Mouse (Mus musculus): Measurements from ENCODE around the gene Dgkz. TPM values are rescaled to one million over a fixed set of nuclear protein-coding genes. Genes with fewer than 3 reads are reported as not detected.

Dgkz gene
- total RNA-seq, 2 experiments from 2014 or later: 8.7 to 54.1 TPM

DNA sequence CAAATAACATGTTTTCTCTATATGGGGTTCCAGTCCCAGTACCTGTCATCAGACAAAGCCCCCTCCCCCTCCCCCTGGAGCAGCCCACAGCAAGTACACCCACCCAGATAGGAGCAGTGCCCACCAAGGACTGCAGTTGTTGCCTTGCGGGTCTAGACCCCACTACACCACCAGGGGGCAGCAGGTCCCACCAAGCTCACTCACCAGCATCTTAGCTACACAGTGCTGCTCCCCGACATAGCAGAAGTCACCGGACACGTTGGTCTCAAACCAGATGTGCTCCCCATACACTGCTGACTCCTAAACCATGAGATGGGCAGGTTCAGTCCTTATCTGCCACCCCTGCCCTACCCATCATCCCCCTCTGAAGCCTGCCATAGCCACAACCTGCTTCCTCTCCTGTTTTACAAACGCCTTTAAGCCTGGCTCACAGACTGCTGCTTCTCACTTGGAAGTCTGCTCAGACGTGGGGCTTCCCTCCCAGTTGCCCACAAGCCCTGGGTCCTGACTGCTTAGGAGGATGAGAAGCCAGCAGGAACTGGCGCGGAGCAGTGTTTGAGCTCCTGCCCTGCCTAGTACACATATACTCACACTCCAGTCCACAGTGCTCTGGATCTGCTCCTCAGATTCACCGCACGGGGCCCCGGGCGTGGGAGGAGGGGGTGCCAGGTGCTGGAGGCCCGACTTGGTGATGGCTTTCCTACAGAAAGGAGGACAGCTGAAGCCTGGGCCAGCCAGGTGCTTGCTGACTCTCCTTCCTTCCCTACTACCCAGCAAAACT, 31.3 kb downstream of the Dgkz start:
- peak; percentile 41 for ATAC-seq (replicated peaks; ENCODE audit: low FRiP score, poor library complexity, severe bottlenecking)

DNA sequence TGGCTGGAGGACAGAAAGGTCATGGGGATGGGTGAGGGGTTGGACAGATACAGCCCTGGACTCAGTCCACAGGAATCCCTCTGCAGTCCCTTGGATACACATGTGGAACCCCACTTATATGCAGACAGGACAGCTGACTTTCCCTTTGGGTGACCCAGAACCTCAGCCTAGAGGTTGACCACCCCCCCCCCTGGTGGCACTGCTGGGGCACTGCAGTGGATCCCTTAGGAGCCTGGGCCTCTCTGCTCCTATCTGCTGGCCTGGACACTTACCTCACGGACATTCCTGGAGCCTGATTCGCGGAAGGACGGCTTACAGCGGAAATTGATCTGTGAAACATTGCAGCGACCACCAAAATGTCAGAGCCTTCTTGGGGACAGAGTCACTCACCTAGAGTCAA, 33.3 kb downstream of the Dgkz start:
- ATAC-seq (replicated peaks; ENCODE audit: low FRiP score, poor library complexity, severe bottlenecking): no peak

DNA sequence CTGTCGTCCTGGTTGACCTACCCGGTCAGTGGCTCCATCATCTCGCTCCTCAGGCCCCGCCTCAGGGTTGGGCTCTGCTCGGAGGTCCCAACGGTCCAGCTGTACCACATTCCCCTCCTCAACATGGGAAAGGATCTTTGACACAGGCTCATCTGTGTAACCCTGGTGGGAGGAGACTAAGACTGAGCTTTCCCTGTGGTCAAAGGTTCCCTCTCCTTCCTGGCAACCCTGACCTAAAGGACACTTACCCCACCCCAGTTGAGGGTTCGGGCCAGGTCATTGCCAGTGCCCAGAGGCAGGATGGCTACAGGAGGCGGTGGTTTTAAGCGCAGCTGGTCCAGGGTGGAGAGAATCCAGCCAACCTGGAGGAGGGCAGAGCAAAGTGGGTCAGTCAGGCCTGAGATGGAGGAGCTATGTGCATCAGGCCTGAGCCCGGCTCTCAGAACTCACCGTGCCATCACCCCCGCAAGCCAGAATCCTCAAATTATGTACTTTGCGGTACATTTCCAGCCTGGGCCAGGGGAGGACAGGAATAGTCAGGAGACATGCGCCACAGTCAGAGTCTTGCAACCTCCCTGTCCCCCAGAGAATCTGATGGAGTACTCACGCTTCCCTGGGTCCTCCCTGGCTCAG, 36.2 kb downstream of the Dgkz start:
- ATAC-seq (replicated peaks; ENCODE audit: low FRiP score, poor library complexity, severe bottlenecking): no peak

DNA sequence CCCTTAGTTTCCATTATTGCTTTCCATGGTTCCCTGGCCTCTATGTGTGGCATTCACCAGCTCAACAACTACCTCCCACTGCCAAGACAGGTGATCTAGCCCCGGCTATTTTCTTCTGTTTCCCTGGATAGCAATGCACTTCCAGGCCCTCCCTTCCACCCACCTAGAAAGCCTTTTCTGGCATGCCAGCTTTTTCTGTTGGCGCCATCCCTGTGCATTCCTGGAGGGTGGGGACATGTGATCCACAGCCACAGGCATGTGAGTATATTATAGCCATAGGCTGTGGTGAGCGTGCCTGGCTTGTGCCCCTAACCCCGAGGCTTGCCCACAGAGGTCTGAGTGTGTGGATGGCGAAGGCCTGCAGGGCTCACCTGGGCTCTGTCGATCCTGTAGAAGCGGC, 39.5 kb downstream of the Dgkz start:
- no peak for ATAC-seq (replicated peaks; ENCODE audit: low FRiP score, poor library complexity, severe bottlenecking)

DNA sequence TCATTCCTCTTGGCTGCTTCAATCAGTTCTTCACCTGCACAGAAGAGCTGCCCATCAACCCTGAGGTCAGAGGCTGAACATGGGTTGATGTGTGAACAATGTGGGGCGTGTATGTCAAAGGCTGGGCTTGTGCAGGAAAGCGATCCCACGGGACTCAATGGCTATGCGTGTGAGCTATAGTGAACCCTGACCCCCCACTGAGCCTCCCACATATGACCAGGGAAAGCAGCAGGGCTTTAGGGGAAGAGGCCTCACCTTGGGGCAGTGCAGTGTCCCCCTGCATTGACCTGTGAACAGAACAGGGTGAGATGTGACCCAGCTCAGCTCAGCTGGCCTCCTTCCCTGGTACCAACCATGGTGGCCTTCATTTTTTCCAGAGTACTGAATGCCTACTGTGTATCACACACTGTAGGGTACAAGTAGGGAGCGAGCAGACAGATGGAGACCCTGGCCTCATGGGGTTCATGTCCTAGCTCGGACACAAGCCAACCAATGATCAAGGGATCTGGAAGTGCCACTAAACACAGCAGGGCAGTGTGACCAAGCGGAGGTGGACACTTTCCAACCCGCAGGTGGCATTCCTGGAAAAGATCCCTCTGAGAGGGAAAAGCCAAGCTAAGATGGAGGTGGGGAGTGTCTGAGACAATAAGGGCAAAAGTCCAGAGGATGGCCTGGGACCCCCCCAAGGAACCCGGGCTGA, 40.7 kb downstream of the Dgkz start:
- no peak for ATAC-seq (replicated peaks; ENCODE audit: low FRiP score, poor library complexity, severe bottlenecking)

DNA sequence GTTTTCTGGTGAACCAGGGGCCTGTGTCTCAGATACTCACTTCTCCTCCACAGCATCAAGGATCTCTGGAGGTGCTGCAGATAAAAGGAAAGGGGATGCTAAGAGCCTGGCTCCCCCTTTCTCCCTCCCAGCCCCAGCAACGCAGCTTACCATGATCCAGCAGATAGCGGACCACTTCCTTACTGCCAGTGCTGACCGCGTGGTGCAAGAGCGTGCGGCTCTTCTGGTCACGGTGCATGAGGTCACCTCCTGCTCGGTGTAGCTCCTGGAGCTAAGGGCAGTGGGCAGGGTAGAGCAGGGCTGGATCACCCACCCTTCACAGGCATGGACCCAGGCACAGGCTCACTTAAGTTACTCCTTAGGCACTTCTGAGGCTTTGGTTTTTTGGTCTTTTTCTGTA, 41.6 kb downstream of the Dgkz start:
- ATAC-seq (replicated peaks; ENCODE audit: low FRiP score, poor library complexity, severe bottlenecking): no peak

DNA sequence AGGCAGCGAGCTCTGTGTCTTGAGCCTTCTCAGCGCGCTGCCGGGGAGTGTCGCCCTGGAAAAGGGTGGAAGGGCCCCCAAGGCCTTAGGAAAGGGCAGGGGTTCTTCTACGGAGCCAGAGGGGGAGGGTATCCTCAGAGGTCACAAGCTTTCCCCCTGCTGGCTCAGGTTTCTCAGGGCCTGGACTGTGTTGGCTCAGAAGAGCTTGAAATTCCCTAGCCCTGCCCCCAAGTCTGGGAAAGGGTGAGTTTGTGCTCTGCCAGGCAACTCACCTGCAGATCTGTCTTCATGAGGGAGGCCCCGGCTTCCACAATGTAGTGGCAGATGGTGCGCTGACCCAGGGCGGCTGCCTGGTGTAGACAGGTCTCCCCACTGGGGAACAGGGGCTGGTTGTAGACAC, 42.2 kb downstream of the Dgkz start:
- ATAC-seq (replicated peaks; ENCODE audit: low FRiP score, poor library complexity, severe bottlenecking): no peak

DNA sequence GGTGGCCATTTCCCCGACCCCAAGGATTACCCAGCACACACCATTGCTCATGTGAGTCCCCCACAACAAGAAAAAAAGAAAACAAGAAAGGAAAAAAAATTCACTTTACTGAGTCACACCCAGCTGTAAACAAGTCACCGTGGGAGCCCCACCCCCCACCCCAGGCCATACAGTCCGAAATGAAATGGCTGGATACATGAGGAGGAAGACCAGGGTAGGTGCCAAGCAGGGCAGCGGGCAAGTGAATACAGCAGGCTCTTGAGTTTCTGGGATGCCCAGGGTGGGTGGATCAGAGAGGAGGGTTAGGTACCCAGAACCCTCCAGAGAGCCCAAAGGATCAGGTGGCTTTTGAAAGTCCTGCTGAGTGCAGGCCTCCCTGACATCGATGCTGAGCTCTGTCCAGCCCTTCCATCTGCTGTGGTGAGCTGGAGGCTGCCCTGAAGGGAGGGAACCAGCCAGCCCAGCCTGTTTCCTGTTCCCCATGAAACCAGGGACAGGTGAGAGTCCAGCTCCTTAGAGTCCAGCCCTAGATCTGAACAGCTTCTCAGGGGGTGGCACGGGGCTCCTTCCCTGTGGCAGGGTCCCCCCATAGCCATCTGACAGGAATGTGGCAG, 42.8 kb downstream of the Dgkz start:
- ATAC-seq (replicated peaks; ENCODE audit: low FRiP score, poor library complexity, severe bottlenecking): no peak

DNA sequence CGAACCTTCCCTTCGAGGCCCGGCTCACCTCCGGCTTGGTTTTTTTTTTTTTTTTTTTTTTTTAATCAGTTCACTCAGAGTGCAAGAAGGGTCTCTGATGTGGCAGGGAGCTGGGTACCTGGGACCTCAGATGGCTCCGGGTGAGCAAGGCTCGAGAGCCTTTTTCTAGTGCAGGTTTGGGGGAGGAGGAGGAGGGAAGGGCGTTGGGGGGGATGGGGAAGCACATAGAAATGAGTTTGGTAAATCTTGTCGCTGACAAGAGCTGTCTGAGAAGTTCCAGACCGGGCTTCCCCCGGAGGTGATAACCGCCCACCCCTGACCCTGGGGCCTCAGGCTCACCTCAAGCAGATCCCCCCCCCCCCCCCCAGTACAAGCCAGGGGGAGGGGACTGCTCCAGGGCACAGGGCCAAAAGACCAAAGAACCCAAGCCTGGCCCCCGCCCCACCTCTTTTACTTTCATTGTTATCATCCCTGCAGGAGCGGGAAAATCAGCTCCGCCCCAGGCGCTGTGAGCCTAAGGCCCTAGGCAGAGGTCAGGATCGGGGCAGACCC, 43.4 kb downstream of the Dgkz start, which contains the start of gene Mdk:
TSS of gene Mdk (minus strand) at position 138 of the 552 bp plus-strand sequence.
- ATAC-seq (replicated peaks; ENCODE audit: low FRiP score, poor library complexity, severe bottlenecking): no peak

DNA sequence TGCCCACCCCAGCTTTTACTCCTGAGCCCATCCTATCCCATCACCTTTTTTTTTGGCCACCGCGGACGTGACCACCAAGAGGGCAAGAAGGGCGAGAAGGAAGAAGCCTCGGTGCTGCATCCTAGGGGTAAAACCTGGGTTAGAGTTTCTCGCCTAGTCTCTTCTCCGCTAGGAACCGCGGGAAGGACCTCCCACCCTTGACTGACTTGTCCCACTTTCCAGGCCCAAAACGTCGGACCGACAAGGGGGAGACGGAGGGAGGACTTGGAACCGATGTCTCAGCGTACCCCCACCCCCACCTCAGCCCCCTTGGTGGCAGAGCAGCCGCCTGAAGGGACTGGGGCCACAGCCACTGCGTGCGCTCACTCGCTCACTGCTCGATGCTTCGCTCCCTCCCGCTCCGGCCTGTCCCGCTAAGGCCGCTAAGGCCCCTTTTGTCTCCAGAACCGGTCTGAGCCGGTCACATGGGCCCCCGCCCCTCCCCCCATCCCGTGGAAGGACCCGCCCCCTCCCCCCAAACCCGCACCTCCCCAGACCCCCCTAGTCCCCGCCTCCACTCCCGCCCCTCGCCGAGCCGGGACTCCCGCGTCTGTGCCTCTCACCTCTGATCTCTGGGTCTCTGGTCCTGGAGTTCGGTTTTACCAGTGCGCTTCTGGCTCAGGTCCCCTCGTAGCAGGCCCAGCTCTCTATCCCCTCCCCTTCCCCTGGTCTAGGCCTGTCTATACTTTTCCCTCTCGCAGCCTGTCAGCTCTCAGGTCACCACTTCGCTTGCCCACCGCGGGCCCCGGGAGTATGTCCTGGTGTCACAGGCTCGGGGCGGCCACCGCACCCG, 44.1 kb downstream of the Dgkz start:
- no peak for ATAC-seq (replicated peaks; ENCODE audit: low FRiP score, poor library complexity, severe bottlenecking)

DNA sequence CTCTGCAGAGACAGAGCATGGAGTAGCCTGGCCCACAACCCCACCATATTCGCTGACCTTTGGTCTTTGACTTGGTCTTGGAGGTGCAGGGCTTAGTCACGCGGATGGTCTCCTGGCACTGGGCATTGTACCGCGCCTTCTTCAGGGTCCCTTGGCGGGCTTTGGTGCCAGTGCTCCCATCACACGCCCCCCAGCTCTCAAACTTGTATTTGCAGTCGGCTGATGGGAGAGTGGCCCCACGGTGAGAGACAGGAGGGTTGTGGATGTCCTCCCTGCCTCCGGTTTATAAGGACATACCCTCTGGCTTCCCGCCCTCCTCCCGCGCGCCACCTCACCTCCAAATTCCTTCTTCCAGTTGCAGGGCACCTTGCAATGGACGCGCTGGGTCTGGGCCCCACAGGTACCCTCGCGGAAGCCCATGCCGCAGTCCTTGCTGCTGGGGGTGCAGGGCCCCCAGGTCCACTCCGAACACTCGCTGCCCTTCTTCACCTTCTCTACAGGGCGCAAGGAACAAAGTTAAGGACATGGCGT, 44.8 kb downstream of the Dgkz start:
- no peak for ATAC-seq (replicated peaks; ENCODE audit: low FRiP score, poor library complexity, severe bottlenecking)

DNA sequence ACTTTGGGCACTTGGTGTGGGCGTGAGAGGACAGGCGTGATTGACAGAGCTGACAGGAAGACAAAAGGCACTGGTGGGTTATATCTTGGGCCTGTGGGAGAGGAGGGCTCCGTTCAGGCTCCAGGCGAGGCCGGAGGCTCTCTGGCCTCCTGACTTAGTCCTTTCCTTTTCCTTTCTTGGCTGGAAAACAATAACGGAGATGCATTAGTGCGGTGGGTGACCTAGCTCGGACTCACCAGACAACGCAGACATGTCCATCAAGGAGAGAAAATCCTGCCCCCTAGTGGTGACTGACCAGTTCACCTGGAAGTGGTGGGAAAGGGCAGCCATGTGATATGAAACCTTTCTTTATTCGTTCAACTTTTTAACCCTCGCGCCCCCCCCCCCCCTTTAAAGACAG, 45.7 kb downstream of the Dgkz start:
- no peak for ATAC-seq (replicated peaks; ENCODE audit: low FRiP score, poor library complexity, severe bottlenecking)

DNA sequence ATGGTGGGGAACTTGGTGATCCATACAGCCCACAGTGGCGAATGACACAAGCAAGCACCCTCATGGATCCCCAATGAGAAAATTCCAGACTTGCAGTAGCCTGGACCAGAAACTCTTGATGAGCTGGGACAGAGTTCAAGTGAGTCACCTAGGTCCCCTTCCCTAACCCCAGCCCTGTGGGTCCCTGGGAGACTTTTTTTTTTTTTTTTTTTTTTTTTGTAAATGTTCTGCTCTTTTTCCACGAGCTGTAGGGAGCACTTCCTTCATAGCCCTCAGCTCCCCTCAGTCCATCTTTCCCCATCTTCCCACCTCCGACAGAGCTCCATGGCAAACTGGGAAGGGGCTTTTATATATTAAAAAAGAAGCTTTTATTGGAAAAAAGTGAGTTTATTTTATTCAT, 46.2 kb downstream of the Dgkz start:
- no peak for ATAC-seq (replicated peaks; ENCODE audit: low FRiP score, poor library complexity, severe bottlenecking)

DNA sequence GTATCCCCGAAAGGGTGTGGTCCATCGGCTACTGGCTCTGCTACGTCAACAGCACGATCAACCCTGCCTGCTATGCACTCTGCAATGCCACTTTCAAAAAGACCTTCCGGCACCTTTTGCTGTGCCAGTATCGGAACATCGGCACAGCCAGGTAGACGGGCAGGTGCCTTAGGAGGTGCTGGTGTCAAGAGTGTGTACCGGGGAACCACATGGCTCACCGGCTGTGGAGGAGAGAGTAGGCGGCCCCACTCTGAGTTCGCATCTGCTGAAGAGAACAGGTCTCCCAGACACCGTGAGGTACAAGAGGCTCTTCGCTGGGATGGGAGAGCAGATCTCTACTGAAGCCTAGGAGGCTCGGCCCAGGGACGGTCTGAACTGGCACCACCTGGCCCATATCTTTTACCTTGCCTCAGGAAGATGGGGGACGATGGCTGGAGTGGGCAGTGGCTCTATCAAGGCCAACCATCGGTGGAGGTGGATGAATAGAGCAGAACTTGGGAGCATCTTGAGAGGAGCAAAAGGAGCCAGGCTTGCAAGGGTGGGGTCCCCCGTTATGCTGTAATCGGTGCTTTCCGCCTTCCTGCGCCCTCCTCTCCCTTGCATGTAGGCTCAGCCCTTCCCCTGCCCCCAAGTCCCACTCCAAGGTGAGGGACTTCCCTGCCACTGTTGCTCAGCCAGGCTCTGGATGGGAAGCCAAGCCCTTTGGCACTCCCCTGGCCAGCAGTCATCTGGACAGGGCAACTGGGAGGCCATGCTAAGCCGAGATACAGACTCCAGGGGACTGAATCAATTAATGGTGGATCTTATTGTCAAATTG, 46.9 kb downstream of the Dgkz start:
- no peak for ATAC-seq (replicated peaks; ENCODE audit: low FRiP score, poor library complexity, severe bottlenecking)

DNA sequence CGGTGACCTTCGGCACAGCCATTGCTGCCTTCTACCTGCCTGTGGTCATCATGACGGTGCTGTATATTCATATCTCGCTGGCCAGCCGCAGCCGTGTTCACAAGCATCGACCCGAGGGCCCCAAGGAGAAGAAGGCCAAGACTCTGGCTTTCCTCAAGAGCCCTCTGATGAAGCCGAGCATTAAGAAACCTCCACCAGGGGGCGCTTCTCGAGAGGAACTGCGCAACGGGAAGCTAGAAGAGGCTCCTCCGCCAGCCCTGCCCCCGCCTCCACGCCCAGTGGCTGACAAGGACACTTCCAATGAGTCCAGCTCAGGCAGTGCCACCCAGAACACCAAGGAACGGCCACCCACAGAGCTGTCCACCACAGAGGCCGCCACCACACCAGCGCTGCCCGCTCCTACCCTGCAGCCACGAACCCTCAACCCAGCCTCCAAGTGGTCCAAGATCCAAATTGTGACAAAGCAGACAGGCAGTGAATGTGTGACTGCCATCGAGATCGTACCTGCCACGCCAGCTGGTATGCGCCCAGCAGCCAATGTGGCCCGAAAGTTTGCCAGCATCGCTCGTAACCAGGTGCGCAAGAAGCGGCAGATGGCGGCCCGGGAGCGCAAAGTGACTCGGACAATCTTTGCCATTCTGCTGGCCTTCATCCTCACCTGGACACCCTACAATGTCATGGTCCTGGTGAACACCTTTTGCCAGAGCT, 47.7 kb downstream of the Dgkz start:
- peak; percentile 49; the same call in 1 of the 2 replicates for ATAC-seq (replicated peaks; ENCODE audit: low FRiP score, poor library complexity, severe bottlenecking)

DNA sequence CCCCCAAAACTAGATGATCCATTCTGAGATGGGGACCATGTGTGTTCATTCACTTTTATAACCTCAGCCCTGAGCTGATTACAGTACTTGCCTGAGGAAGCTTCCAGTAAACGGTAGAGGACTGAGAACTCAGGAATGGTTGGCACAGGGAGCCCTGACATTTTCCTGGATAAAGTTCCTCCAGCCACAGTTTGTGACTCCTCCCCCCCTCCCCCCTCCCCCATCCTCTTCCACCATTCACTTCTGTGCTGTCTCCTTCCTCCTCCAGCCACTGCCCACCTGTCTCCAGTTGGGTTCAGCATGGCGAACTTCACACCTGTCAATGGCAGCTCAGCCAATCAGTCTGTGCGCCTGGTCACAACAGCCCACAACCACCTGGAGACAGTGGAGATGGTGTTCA, 48.7 kb downstream of the Dgkz start, which contains the start of gene Chrm4:
TSS of gene Chrm4 (plus strand) at position 301 of the 400 bp plus-strand sequence.
- ATAC-seq (replicated peaks; ENCODE audit: low FRiP score, poor library complexity, severe bottlenecking): no peak

DNA sequence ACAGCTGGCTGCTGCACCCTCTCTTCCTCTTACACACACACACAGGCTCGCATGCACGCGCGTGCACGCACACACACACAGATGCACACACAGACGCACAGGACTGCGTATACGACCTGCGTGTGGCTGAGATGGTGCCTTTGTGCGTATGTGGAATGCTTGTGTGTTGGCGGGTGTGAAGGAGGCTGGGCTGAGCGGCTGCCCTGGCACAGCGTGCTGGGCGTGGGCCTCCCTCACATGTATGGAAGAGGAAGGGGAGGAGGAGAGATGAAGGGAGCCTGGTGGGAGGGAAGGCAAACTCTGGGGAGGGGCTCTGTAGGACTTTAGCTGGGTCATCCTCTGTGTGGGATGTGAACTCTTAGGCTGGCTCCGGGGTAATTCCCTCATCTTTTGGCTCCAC, 50.2 kb downstream of the Dgkz start:
- ATAC-seq (replicated peaks; ENCODE audit: low FRiP score, poor library complexity, severe bottlenecking): no peak

DNA sequence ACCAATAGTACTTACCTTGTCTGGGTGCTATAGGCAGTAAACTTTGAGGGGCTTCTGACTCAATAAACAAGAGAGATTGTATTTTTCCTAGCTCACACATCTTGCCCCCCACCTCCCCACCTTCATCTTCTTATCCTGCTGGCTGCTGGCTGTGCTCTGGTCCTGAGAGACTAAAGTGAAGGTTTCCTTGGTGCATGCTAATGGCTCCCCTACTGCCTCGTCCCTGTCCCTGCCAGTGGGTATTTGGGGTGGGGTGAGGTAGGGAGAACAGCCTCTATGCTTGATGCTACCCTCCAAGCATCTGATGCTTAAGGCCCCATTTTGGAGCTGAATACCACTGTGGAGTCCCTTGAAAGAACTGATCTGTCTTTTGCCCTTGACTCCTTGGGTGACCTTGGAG, 50.9 kb downstream of the Dgkz start:
- no peak for ATAC-seq (replicated peaks; ENCODE audit: low FRiP score, poor library complexity, severe bottlenecking)
